In the genomic region with DNA sequence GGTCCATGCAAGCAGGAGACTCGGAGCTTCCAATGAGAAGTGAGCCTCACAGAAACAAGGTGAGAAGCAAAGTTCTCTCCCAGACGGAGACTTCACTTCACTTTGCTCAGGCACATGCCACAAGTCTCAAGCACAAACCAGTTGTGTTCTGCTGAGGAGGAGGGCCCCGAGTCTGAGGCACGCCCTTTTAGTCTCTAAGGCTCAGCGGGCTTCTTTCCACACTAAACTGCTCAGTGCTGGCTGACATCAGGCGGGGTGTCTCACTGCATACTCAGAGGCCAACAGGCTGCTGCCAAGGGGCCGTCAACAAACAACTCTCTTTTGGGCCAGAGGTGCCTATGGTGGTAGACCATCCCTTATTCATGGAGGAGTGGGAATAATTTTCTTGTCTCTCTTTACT, we compare ENCODE assay signal across 13 mouse cellular contexts.
DNase-seq lines count a peak whose midpoint lies in the region; ATAC-seq and TF ChIP-seq lines count a peak whose summit lies in the region.
"Had no signal": no experiment of that assay in that cellular context is flagged by ENCODE, and none has a peak within 500 bp of the region (broad histone marks: within the 10 kb centered on the region; RNA-seq: fewer than 3 reads in every experiment).

No protein-coding gene starts in this region.

- no peaks in the 10 kb centered on the region for H3K9me3 ChIP-seq in kidney, postnatal 0 days (replicated peaks; ENCODE audit: low read length)
- H3K9me3 ChIP-seq: hindbrain, embryonic 12.5 days had no signal

- H3K4me2 ChIP-seq in kidney, postnatal 0 days (ENCODE audit: low read length), result no peak overlapping the region
- H3K4me2 ChIP-seq: hindbrain, embryonic 12.5 days had no signal

- no peak for TF ChIP-seq CTCF in kidney, postnatal 0 days (IDR thresholded peaks at IDR 0.05; ENCODE audit: low read depth)

- intact Hi-C loops in gastrocnemius, postnatal 14 days (cut with DNase I; ENCODE audit: low total_unique reads), result no loop called here

- 42% methylated on average over 7 of the region's 7 CpGs for WGBS in kidney, postnatal 0 days

- ATAC-seq in kidney, postnatal 0 days (replicated peaks; ENCODE audit: low FRiP score, low read depth), result no peak
- ATAC-seq: forebrain, embryonic 14.5 days; Patski had no signal

- H3K36me3 ChIP-seq in kidney, postnatal 0 days (ENCODE audit: insufficient read depth, low read length), result 0 out of 2 replicates have a peak, but pooled peaks cover 3% of the 10 kb centered on the region
- H3K36me3 ChIP-seq: hindbrain, embryonic 12.5 days had no signal

- 0 out of 2 replicates have a peak, but pooled peaks cover 4% of the 10 kb centered on the region for H3K4me1 ChIP-seq in kidney, postnatal 0 days (replicated peaks; ENCODE audit: insufficient read depth, low read length)

- no peak overlapping the region for H3K9ac ChIP-seq in kidney, postnatal 0 days (ENCODE audit: low read depth, low read length)
- H3K9ac ChIP-seq: hindbrain, embryonic 12.5 days had no signal

- peak; percentile 35 for DNase-seq in embryo, embryonic 11 days
- DNase-seq in embryo, embryonic 10.5 days (ENCODE audit: low spot score), result no peak
- DNase-seq in kidney, postnatal 0 days (ENCODE audit: low spot score), result peak; percentile 52
- no peak for DNase-seq in kidney, adult 8-10 months
- DNase-seq in gastrocnemius, postnatal 14 days, result peak; percentile 38
- peak; percentile 13 for DNase-seq in lung, postnatal 25 days (ENCODE audit: low spot score)
- no peak for DNase-seq in yolk sac, embryonic 10.5 days (ENCODE audit: low spot score)
- no peak for DNase-seq in testis, postnatal 14 days (ENCODE audit: low spot score)
- DNase-seq: thymus, postnatal 36 days had no signal

- H3K27me3 ChIP-seq in kidney, postnatal 0 days (ENCODE audit: insufficient read depth, low read length), result no peaks in the 10 kb centered on the region
- H3K27me3 ChIP-seq: hindbrain, embryonic 12.5 days; Patski had no signal

- H3K4me3 ChIP-seq in kidney, postnatal 0 days (replicated peaks; ENCODE audit: low read depth, low read length), result no peak overlapping the region
- H3K4me3 ChIP-seq: hindbrain, embryonic 12.5 days; layer of hippocampus, adult 2 months had no signal

- no peak overlapping the region for H3K27ac ChIP-seq in kidney, postnatal 0 days
- H3K27ac ChIP-seq: hindbrain, embryonic 12.5 days; layer of hippocampus, adult 2 months had no signal

Comparison
In these comparisons a context has a peak if more than half of its experiments do, and no peak if none do; other contexts are left out.
1. DNase-seq: peak in embryo, embryonic 11 days (single experiment), kidney, postnatal 0 days (single experiment), gastrocnemius, postnatal 14 days (single experiment) and lung, postnatal 25 days (single experiment); none in embryo, embryonic 10.5 days (single experiment), kidney, adult 8-10 months (0 of 2), yolk sac, embryonic 10.5 days (single experiment) and testis, postnatal 14 days (single experiment).